Mouse (Mus musculus) liver, postnatal 0 days (tissue): ENCODE measurements around the gene Suclg2. TPM values are rescaled to one million over a fixed set of nuclear protein-coding genes. Genes with fewer than 3 reads are reported as not detected.

ENCODE experiments used
- ATAC-seq: fragments of 200-750 bp; cut with Nextera tagmentation; 2 replicates; pipeline ENCODE4 v1.8.0; 2017; ENCODE audit warnings: mild to moderate bottlenecking, moderate library complexity
- DNase-seq: peaks from one replicate; pipeline ENCODE4 v3.0.0-alpha.2; 2016
- H3K27ac ChIP-seq: fragments of 300-500 bp; sonication (generic); 2 replicates; pipeline ENCODE4 v1.5.1; 2014; ENCODE audit warnings: antibody characterized with exemption, moderate library complexity, mild to moderate bottlenecking, low read depth
- H3K27me3 ChIP-seq: fragments of 300-500 bp; sonication (generic); 2 replicates; pipeline ENCODE4 v1.6.1; 2014; ENCODE audit warnings: low read length, control low read depth, mixed read lengths; ENCODE audit not compliant: insufficient read depth
- H3K36me3 ChIP-seq: fragments of 300-500 bp; sonication (generic); replicated peaks from 2 replicates; pipeline ENCODE4 v1.6.1; 2014; ENCODE audit warnings: mild to moderate bottlenecking, control low read depth, low read length, moderate library complexity, mixed read lengths; ENCODE audit not compliant: insufficient read depth
- H3K4me1 ChIP-seq: fragments of 300-500 bp; sonication (generic); 2 replicates; pipeline ENCODE4 v1.6.1; 2014; ENCODE audit warnings: antibody characterized with exemption, mild to moderate bottlenecking, control low read depth; ENCODE audit not compliant: insufficient read depth
- H3K4me2 ChIP-seq: fragments of 300-500 bp; sonication (generic); 2 replicates; pipeline ENCODE4 v1.6.1; 2014; ENCODE audit warnings: low read depth, mild to moderate bottlenecking, low read length, moderate library complexity, mixed read lengths
- H3K4me3 ChIP-seq: fragments of 300-500 bp; sonication (generic); 2 replicates; pipeline ENCODE4 v1.5.1; 2014; ENCODE audit warnings: low read depth, low read length
- H3K9ac ChIP-seq: fragments of 300-500 bp; sonication (generic); replicated peaks from 2 replicates; pipeline ENCODE4 v1.6.1; 2014; ENCODE audit warnings: mild to moderate bottlenecking, moderate library complexity
- H3K9me3 ChIP-seq: fragments of 300-500 bp; sonication (generic); 2 replicates; pipeline ENCODE4 v1.6.1; 2016; ENCODE audit warnings: mild to moderate bottlenecking, control low read depth, low read length, mixed read lengths
- CTCF ChIP-seq: sonication (generic); IDR thresholded peaks from 2 replicates; pipeline ENCODE4 v1.5.1; 2016; ENCODE audit warnings: antibody characterized with exemption, low read depth
- EP300 ChIP-seq: IDR thresholded peaks from 2 replicates; pipeline ENCODE4 v1.6.1; 2016; ENCODE audit warnings: antibody characterized with exemption, low read depth, mild to moderate bottlenecking
- WGBS: fragments of 180-500 bp; shearing (Covaris S2); extraction: QIAGEN DNeasy Blood & Tissue Kit; methylation state at CpG from one replicate; pipeline ENCODE4 v1.1.7; 2014; ENCODE audit not compliant: insufficient replicate concordance; 5-methylcytosine and 5-hydroxymethylcytosine counted together
- polyA plus RNA-seq: library from polyadenylated mRNA; unstranded; fragments of >200 nt; fragmentation: Nextera tagmentation; extraction: Ambion mirVana; gene quantifications from 2 replicates; pipeline ENCODE4 v1.2.1, GENCODE M21; 2015

Suclg2 gene
- polyA plus RNA-seq, 1 experiment from 2014 or later: 73.1 TPM

GRCm38 (mm10) chr6:95546189-95546832 is 172.3 kb downstream of the Suclg2 start:
- Histone ChIP-seq H3K27ac (no peak overlapping the region), H3K9me3 (no peaks in the 10 kb centered on the region), H3K27me3 (no peaks in the 10 kb centered on the region), H3K9ac (no peak overlapping the region), H3K36me3 (peaks cover 7% of the 10 kb centered on the region; the same call in 1 of the 2 replicates), H3K4me1 (no peaks in the 10 kb centered on the region), H3K4me3 (no peak overlapping the region), H3K4me2 (no peak overlapping the region)
- no peak for TF ChIP-seq CTCF
- no peak for ATAC-seq
- WGBS: 85% methylated on average over 7 of the region's 7 CpGs
- no peak for DNase-seq

GRCm38 (mm10) chr6:95545714-95546113 is 172.9 kb downstream of the Suclg2 start:
- Histone ChIP-seq H3K9ac (no peak overlapping the region), H3K4me1 (no peaks in the 10 kb centered on the region), H3K27ac (no peak overlapping the region), H3K4me2 (no peak overlapping the region), H3K9me3 (no peaks in the 10 kb centered on the region), H3K4me3 (no peak overlapping the region), H3K36me3 (peaks cover 7% of the 10 kb centered on the region; the same call in 1 of the 2 replicates), H3K27me3 (no peaks in the 10 kb centered on the region)
- TF ChIP-seq CTCF (no peak), EP300 (no peak)
- DNase-seq (no peak), ATAC-seq (no peak)

GRCm38 (mm10) chr6:95545296-95545695 is 173.3 kb downstream of the Suclg2 start:
- Histone ChIP-seq H3K4me3 (no peak overlapping the region), H3K9me3 (no peaks in the 10 kb centered on the region), H3K27me3 (no peaks in the 10 kb centered on the region), H3K36me3 (peaks cover 5% of the 10 kb centered on the region; the same call in 1 of the 2 replicates), H3K27ac (no peak overlapping the region), H3K9ac (no peak overlapping the region), H3K4me1 (no peaks in the 10 kb centered on the region), H3K4me2 (no peak overlapping the region)
- TF ChIP-seq CTCF: no peak
- DNase-seq (no peak), ATAC-seq (no peak)
- WGBS: 69% methylated on average over 3 of the region's 3 CpGs

GRCm38 (mm10) chr6:95535191-95535590 is 183.4 kb downstream of the Suclg2 start:
- Histone ChIP-seq H3K4me1 (no peaks in the 10 kb centered on the region), H3K9ac (no peak overlapping the region), H3K4me3 (no peak overlapping the region), H3K27ac (no peak overlapping the region), H3K36me3 (no peaks in the 10 kb centered on the region; the same call in 1 of the 2 replicates), H3K4me2 (no peak overlapping the region), H3K9me3 (no peaks in the 10 kb centered on the region), H3K27me3 (no peaks in the 10 kb centered on the region)
- 73% methylated on average over 3 of the region's 3 CpGs for WGBS
- DNase-seq: no peak
- TF ChIP-seq EP300 (no peak), CTCF (no peak)
- ATAC-seq: no peak

GRCm38 (mm10) chr6:95519846-95520245 is 198.8 kb downstream of the Suclg2 start:
- no peak for ATAC-seq
- 57% methylated on average over 2 of the region's 2 CpGs for WGBS
- Histone ChIP-seq H3K27ac (no peak overlapping the region), H3K4me2 (no peak overlapping the region), H3K9me3 (no peaks in the 10 kb centered on the region), H3K4me3 (no peak overlapping the region), H3K27me3 (no peaks in the 10 kb centered on the region), H3K9ac (no peak overlapping the region), H3K36me3 (no peaks in the 10 kb centered on the region), H3K4me1 (no peaks in the 10 kb centered on the region)
- no peak for DNase-seq
- TF ChIP-seq EP300 (no peak), CTCF (no peak)

GRCm38 (mm10) chr6:95518406-95518805 is 200.2 kb downstream of the Suclg2 start:
- no peak overlapping the region for H3K27ac ChIP-seq
- no peak for DNase-seq
- no peak overlapping the region for H3K9ac ChIP-seq
- 65% methylated on average over 2 of the region's 2 CpGs for WGBS
- TF ChIP-seq CTCF: peak; percentile 34
- TF ChIP-seq EP300: no peak
- H3K27me3 ChIP-seq: no peaks in the 10 kb centered on the region
- no peaks in the 10 kb centered on the region for H3K36me3 ChIP-seq
- H3K4me2 ChIP-seq: no peak overlapping the region
- H3K9me3 ChIP-seq: no peaks in the 10 kb centered on the region
- no peak for ATAC-seq
- H3K4me3 ChIP-seq: no peak overlapping the region
- no peaks in the 10 kb centered on the region for H3K4me1 ChIP-seq

- H3K4me2 ChIP-seq: no peak overlapping the region
- 73% methylated on average over 5 of the region's 5 CpGs for WGBS
- ATAC-seq (no peak), DNase-seq (no peak)
- no peak overlapping the region for H3K9ac ChIP-seq
- no peaks in the 10 kb centered on the region for H3K9me3 ChIP-seq
- no peak overlapping the region for H3K4me3 ChIP-seq
- no peaks in the 10 kb centered on the region for H3K4me1 ChIP-seq
- no peaks in the 10 kb centered on the region for H3K27me3 ChIP-seq
- H3K36me3 ChIP-seq: peaks cover 5% of the 10 kb centered on the region; the same call in 1 of the 2 replicates
- H3K27ac ChIP-seq: no peak overlapping the region
- TF ChIP-seq CTCF: no peak
- TF ChIP-seq EP300: no peak
Measured at GRCm38 (mm10) chr6:95515721-95516120, 202.9 kb downstream of the Suclg2 start.
